Mouse (Mus musculus): ENCODE results near the gene Pax7.

Pax7 gene

GRCm38 (mm10) chr4:139750926-139751325 lies 82.4 kb downstream of the Pax7 start:
- DNase-seq (ENCODE audit: low spot score), result no peak

DNA sequence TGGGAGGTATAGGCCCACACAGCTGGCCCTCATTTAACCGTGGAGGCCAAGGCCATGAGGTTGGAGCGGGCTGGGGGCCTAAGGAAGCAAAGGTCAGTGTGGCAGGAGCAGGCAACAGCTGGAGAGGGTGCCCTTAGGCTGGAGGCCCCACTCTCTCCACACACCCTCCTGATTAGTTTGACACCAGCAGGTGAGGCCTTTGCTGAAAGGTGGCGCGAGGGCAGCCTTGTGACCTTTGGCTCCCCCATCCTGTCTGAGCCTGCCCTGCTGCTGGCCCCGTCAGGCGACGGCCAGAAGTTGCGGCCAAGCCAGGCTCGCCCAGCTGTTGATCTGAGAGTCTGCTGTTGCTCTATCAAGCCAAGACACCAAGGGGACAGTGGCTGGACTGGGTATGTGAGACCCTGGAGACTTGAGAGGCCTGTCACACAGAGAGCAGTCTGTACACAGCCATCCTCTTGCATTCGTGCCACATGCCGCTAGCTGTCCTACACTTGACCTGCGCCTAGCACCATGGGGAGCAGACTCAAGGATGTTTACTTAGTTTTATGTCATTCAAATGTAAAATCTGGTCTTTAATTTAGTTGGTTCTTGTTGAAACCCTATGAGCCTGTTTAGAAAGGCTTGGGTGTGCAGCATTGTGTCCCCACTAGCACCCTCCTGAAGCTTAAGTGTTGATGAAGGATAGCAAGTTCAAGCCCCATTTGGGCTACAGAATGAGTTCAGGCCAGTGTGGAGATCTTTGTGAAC lies 86.0 kb downstream of the Pax7 start:
- no peak for DNase-seq (ENCODE audit: low spot score)

- DNase-seq (ENCODE audit: low spot score), result no peak
Measured at GRCm38 (mm10) chr4:139746177-139746576, 87.2 kb downstream of the Pax7 start.

- no peak for DNase-seq (ENCODE audit: low spot score)
Measured at GRCm38 (mm10) chr4:139744765-139745395, 88.4 kb downstream of the Pax7 start.

DNA sequence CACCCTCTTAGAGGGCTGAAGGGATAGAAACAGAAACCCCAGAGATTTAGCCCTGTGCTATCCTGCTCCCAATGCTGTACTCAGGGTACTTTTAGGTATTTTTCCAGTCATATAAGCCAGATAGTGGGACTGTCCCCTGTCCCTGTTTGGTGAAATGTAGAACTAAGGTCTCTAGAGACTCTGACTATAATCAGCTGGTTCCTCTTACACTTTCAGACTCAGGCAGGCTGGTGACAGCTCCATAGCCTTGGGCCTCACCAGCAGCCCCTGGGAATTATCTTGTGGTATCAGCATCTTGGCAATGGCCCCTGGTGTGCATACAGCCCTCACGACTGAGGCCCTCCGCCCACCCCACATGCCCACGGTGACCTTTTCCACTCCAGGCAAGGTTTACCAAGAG lies 89.7 kb downstream of the Pax7 start:
- DNase-seq (ENCODE audit: low spot score), result no peak

DNA sequence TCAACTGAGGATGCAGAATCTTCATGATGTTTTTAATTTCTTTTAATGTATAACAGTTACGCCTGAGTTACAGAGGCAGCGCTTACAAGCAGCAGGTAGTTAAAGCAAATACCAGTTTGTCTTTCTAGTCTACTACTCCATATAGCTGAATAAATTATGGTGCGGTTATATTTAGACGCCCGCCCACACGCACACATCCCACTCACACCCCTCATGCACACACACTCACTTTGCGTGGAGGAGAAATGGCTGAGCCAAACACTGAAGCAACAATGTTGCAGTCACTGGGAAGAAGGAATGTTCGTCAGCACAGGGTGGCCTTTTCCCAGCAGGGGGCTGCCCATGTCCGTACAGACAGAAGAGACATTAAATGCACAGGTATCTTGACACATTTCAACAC lies 96.3 kb downstream of the Pax7 start:
- no peak for DNase-seq (ENCODE audit: low spot score)

- DNase-seq (ENCODE audit: low spot score), result no peak
Measured at GRCm38 (mm10) chr4:139727101-139727500, 106.2 kb downstream of the Pax7 start.

DNA sequence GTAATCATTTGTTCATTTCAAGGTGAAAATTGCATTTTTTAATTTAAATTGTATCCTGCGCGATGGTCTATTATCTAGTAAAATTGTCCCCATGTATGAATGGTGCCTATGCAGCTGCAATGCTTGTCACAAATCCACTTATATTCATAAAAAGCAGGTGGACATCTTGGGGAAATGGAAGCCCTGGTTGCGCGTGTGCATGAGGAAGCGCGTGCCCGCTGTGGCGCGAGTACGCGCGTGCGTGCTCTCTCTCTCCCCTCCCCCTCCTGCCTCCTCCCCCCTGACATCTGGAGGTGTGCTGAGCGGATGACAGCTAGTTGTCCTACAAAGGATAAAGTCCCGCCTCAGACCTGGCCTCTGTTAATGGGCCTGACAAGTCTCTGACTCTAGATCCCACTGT lies 107.9 kb downstream of the Pax7 start:
- no peak for DNase-seq (ENCODE audit: low spot score)

GRCm38 (mm10) chr4:139724296-139724695 lies 109.0 kb downstream of the Pax7 start:
- DNase-seq (ENCODE audit: low spot score), result no peak

DNA sequence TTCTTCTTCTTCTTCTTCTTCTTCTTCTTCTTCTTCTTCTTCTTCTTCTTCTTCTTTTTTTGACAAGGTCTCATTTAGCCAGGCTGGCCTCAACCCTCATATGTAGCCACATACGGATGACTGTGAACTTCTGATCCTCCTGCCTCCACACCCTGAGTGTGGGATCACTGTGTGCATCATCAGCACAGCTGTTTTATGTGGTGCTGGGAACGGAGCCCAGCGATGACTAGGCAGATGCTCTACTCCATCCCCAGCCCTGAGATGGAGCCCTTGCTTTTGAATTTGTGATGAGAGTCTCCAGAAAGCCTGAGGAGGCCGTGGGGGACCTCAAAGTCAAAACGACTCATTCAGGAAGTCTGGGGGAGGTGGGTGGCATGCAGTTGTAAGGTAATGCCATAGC lies 114.3 kb downstream of the Pax7 start:
- DNase-seq (ENCODE audit: low spot score), result no peak

DNA sequence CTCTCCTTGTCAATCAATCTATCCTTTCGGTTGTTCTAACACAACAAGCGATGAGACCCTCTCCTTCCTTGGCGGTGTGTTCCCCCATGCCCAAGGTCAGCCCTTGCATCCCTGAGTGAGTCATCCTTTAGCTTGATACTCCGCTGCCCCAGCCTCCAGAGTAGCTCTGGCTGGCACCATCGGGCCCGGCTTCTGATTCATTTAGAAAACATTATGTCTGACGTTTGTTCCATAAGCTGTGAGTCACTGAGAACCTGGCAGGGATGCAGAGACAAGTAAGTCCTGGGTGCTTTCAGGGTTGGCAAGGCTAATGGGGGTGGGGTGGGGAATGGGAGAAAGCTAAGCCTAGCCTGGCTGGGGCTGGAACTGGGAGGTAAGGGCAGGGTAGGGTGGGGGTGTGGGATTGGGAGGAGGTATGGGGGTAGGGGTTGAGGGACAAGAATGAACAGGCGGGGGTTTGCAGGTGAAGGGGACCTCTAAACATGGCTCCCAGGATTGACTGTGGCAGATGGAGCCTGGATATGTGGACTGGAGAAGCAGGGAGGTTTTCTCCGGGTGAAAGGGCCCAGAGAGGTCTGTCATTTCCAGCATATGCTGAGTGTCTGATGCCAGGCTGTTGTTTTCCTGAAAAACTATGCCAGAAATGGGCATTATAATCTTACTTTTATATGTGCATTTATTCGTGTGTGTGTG lies 116.7 kb downstream of the Pax7 start:
- DNase-seq (ENCODE audit: low spot score), result no peak

DNA sequence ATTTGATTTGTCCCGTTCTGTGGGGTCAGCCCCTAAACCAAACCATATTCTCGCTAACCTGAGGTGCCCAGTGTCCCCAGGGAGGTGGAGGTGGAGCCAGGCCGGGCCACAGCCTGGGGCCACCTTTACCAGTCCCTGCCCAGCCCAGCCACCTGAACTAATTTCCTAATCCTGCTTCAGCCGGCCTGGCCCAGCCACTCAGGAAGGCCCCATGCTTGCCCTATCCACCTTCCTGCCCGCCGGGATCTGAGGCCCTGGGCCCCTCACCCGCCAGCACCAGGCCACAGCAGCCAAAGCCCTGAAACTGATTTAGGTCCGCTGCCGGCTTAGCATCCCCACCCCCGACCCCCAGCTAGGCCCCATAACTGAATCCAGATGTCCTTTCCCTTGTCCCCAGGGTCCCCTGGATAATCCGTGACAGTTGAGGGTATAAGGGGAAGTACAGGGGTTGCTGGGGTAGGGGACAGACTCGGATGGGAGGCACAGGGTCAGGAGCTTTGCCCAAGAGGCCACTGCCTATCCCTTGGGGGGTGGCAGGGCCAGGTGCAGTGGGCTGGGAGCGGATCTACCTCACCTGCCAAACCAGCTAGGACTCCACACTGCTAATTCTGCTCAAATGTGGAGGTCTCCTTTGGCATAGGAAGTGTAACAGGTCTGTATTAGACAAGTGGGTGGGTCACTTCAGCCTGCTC lies 117.9 kb downstream of the Pax7 start:
- no peak for DNase-seq (ENCODE audit: low spot score)

DNA sequence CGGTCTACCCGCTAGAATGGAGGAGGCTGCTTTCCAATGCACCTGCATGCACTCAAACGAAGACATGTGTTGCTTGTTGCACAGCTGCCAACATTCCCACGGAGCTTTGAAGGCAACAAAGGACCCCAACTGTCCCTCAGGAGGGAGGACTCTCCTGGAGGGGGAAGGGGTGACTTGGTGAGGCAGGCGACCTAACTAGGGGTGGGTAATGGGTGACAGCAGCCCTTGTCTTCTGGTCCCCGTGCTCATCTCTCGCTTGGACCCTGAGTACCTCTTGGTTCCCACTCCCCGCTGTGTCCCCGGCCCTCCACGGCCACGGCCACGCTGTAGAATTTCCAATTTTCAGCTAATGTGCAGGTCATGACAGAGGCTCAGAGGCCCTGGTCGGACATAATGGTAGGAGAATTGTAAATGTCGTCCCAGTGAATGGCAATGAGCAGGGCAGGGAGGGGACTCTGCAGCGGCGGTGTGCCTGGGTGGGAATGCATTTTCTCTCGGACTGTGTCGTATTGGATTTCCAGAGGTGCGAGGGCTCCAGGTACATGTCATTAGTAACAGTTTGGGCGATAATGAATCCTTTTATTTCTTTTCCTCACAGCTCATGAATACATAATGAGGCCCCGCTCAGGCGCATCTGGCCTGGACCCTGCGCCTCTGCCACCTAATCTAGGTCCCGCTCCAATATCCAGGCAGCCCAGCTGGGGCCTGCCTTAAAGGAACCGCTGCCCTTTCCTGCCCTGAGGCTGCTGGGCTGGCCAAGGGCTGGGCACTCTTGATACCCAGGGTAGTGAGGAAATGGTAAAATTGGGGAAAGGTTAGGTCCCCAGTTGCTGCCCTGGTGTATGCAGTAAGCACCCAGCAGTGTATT lies 122.6 kb downstream of the Pax7 start:
- DNase-seq (ENCODE audit: low spot score), result no peak

GRCm38 (mm10) chr4:139705986-139706385 lies 127.3 kb downstream of the Pax7 start:
- DNase-seq (ENCODE audit: low spot score), result no peak

- no peak for DNase-seq (ENCODE audit: low spot score)
Measured at GRCm38 (mm10) chr4:139703468-139703867, 129.9 kb downstream of the Pax7 start.

DNA sequence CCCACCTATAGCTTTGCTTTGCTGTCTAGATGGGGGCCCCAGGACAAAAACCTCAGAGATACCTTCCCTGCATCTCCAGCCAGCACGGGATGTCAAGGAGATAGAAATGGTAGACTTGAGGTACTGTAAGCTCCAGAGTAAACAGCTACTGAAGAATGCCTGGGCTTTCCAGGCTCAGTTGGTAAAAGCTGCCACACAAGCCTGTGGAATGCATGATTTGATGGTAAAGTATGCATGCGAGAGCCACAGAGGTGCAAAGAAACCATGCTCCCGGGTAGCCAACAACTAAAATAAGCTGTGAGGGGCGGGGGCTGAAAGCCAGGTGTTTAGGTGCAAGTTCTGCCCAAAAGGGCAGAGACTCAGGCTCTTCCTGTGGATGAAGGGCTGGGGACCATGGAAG lies 130.4 kb downstream of the Pax7 start:
- DNase-seq (ENCODE audit: low spot score), result no peak

DNA sequence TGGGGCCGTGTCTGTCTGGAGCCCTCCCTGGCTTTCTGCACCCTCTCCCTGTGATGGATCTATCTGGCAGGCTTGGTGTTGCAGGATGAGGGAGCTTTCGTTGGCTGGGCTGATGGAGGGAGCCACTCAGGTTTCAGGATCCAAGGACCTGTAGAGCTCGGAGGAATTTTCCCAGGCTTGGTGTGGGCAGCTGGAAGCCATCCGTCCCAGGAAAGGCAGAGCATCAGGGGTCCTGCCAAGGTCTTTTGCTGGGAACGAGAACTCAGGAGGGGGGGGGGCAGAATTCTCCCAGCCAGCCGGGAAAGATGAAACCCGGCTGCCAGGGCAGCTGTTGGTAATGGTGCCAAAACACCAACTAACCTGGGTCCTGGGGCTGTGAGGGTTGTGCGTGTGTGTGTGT lies 134.7 kb downstream of the Pax7 start:
- no peak for DNase-seq (ENCODE audit: low spot score)

DNA sequence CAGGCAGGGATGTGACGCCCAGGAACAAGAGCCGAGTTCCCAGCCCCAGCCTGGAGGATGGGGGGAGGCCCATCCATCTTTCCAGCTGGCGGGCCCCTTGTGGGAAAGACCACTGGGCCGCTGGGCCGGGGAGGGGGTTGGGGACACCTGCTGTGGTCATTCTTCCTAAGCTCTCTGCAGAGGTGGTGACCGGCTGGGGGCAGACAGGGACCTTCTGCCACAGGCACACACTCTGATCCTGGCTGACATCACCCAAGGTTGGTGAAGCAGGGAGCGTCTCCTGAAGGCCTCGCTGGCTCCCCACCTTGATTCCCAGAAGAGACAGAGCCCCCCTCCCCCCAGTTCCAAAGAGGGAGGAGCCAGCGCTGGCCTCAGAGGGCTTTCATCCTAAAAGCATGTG lies 135.6 kb downstream of the Pax7 start:
- DNase-seq (ENCODE audit: low spot score), result no peak

- DNase-seq (ENCODE audit: low spot score), result no peak
Measured at GRCm38 (mm10) chr4:139693315-139693714, 140.0 kb downstream of the Pax7 start.

DNA sequence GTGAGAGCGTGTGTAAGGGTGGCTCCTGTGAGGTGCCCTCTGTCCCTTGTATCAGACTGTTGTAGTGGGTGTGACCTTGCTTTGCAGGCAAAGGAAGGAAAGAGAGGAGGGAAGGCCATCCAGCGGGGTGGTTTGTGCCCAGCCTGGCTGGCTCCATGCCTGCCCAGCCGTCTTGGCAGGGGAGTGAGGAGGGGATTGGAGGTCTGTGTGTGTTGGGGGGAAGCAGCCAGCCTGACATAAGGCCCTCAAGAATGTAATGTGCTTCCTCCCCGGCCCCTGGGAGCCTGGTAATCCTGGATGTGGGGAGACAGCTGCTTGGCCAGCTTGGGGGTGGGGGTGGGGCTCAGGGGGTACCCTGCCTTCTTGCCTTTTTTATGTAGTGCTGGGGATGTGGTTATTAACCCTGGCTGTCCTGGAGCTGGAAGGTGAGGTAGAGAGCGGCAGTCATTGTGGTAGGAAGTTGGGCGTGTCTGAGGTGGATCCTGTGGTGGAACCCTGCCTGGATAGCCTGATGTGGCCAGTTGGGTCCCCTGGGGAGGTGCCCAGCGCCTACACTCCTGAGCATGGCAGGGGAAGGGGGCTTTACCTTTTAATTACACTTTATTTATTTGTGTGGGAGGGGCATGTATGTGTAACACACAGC lies 143.6 kb downstream of the Pax7 start:
- DNase-seq (ENCODE audit: low spot score), result no peak

DNA sequence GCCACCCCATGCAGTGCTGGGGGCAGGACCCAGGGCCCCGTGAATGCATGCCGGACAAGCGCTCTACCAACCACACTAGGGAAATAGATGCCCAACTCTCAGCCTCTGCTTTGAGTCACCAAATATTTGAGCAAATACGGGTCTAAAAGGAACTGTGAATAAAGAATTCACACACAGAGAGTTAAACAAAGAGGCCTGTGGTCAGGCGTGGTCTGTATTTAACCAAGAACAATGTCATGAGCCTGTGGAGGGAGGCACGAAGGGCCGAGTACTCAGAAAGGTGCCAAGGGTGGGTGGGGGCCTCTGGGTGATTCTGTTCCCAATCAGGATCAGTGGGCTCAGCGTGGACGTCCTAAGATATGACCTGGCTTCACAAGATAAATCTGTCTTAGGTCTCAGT lies 145.3 kb downstream of the Pax7 start:
- DNase-seq (ENCODE audit: low spot score), result no peak
